Mouse (Mus musculus) thymus, adult 2 months (tissue): ENCODE measurements around the gene Stpg4.

Source experiments
- CTCF ChIP-seq: fragments of 200-500 bp; IDR thresholded peaks from 2 replicates; pipeline ENCODE4 v1.5.1; 2012; ENCODE audit warnings: mild to moderate bottlenecking, control low read depth, low read length, moderate library complexity, borderline replicate concordance; ENCODE audit not compliant: control insufficient read depth, poor library complexity, insufficient read depth; ENCODE audit errors: extremely low read depth
- POLR2A ChIP-seq: fragments of 200-500 bp; IDR thresholded peaks from 2 replicates; pipeline ENCODE4 v1.6.1; 2012; ENCODE audit warnings: mild to moderate bottlenecking, low read length, control low read depth, moderate library complexity; ENCODE audit not compliant: control insufficient read depth, poor library complexity, insufficient read depth; ENCODE audit errors: extremely low read depth

DNA sequence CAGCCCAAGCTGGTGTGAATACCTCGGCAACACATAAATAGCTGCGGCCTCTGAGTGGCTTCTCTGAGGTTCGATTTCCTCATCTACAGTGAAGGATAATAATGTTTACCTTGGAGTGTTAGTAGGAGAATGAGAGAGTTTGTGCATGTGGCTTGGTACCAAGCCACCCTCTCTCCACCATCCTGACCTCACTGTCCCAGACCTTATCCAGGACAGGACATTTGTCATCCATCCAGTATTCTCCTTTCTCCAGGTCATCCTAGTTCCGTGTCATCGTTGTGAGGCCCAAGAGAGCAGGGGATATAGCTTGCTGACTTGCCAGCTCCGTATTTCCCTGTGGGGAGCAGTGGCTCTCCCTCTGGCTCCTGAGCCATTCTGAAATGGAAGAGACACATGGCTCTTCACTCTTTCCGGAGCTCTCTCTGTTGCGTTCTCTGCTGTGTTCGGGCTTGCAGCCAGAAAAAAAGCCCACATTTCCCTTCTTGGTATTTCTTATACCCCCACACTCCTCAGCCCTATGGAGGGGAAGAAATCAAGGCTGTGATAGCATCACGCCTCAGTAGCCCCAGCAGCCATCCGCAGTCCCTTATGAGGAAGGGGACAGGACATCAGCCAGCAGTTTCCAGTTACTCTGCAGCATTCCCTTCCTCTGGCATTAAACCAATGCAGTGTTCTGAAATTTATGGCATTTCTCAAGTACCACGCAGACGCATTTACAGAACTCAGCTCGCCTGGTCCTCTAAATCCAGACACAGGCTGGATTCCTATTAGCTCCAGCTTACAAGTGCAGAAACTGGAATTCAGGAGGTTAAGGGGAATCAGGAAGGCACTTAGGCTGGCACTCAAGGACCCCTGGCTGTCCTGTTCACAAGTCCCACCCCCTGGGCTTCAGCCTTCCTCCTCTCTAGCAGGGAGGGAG, 32.5 kb upstream of the Stpg4 start:
- TF ChIP-seq CTCF (no peak), POLR2A (no peak)
